Mouse (Mus musculus) cerebellum, adult 11-12 months (tissue): Measurements from ENCODE around the gene Gm13090.

Source experiments
- DNase-seq: peaks from one replicate; pipeline ENCODE4 v3.0.0; 2022

The Gm13090 gene

DNA sequence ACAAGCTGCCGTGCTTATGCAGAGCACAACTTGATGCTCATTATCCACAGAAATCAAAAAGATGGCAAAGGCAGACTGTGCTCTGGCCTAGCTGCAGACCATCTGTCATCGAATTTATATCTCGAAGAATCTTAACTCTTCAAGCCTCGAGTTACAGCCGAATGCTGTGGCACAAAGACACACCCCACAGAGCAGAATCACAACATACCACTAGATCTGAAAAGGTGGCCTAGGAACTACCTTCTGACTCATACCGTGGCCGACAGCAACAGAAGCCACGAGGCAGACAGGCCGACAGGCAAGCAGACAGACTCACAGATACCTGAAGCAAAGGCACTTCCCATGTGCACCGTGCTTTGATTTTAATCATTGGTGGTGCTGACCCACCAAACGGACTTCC, 14.3 kb downstream of the Gm13090 start:
- no peak for DNase-seq

GRCm38 (mm10) chr4:151104147-151104546, 14.8 kb downstream of the Gm13090 start:
- no peak for DNase-seq

GRCm38 (mm10) chr4:151105886-151106285, 16.5 kb downstream of the Gm13090 start:
- no peak for DNase-seq

DNA sequence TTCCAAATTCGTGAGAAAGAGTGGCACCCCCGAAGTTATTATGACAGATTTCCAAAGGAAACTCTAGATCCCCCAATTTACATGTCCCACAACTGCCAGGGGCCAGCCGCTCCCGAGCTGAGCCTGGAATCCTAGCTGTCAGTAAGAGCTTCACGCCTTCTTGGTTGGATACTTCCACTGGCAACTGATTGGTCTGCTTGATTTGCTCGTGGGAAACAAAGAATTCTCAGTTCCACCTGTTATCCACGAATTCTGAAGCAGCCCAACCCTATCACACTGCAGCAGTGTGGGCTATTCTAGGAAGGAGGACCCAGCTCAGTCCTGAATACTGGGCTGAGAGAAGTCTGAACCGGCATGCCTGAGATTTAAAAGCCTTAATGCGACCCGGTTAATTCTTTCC, 17.1 kb downstream of the Gm13090 start:
- DNase-seq = no peak

DNA sequence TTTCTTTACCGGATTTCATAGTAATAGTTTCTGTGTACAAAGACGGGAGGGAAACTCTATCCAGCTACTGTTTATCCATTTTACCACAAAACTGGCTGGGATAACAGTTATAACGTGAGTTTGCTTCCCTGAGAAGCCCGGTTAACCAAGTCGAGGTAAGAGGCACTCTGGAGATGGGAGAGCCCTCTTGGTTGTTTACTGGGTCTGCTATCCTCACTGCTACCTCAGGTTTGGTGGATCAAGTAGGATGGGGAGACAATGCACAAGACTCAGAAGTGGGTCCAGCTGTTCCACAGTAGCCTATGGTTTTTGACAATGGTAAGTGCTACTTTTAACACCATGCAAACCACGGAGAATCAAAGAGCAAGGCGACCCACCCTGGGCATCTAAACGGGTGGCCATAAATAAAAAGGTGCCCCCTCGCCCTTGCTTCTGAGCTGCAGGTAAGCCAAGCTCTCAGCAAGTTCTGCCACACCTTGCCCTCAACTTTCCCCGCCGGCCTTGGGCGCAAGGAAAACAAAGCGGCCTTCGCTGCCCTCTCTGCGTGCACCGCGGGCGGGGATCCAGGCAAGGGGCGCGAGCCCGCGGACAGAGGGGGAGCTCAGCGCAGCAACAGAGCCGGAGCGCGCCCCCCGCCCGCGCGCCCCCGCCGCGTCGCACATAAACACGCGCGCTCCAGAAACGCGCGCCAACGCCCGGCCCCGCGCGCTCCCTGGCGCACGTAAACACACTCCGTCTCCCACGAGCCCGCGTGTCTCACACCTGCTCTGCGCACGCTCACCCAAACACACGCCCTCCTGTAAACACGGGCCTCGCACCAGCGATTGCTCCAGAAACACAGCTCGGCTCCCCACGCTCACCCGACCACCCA, 18.0 kb downstream of the Gm13090 start:
- DNase-seq = peak; percentile 78

DNA sequence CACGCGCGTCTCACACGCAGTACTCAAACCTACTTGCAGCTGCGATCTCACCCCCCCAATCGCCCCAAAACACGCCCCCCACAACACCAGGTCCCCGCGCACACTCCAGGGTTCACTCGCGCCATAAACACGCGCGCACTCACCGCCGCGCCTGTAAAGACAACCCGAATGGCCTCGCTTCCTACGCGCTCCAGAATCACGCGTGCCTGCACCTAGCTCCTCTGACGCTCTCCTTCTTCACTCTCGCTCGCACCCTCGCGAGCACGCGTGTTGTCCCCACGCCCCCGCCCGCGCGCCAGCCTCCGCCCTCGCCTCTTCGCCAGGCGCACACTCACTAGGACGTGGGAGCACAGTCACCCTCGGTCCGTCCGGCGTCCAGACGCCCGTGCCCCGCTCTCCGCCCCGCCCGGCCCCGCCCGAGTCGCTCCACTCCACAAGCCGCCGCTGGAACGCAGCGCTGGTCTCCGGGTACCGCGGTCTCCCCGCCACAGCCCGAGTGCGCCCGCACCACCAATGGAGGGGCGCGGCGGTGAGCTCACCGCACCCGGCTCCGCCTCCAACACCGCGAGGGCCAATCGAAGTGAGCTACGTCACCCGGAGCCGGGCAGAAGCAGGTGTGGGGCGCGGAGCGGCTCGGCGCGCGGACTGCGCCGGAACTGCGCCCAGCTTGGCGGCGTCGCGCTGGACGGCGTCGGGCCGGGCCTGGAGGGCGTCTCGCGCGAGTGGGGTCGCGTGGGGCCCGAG, 18.8 kb downstream of the Gm13090 start:
- peak; percentile 93 for DNase-seq

DNA sequence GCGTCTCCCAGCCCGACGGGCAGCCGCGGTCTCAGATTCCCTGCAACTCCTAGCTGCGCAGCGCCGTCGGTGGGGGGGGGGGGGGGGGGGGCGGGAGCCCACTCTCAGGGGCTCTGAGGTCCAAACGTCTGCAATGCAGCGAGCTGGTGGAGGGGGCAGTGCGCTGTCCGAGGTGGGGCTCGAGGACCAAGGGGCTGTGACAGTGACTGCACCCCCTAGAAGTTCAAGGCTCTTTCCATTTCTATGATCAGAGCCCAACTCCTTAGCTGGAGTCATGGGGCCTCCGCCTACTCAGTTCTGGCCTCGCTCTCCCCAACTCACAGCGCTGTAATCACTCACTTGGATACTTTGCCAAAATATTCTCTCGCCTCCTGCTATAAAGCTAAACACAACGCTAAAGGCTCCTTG, 19.5 kb downstream of the Gm13090 start:
- no peak for DNase-seq

DNA sequence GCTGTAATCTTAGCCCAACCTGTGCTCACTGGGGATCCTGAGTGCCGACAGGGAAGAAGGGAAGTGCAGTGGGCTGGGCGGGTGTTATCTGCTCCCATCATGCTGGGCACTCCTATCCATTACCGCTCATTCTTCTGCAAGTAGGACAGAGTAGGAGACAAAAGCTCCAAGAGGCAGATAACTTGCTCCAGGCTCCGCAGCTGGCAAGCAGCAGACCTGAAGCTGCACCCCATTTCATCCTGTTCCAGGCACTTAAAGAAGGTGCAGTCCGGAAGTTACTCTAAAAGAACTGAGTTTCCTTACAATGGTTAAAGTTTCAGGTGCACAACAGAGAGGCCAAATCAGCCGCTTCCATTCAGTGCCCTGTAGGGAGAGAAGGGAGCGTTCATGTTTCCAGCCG, 21.9 kb downstream of the Gm13090 start:
- no peak for DNase-seq

DNA sequence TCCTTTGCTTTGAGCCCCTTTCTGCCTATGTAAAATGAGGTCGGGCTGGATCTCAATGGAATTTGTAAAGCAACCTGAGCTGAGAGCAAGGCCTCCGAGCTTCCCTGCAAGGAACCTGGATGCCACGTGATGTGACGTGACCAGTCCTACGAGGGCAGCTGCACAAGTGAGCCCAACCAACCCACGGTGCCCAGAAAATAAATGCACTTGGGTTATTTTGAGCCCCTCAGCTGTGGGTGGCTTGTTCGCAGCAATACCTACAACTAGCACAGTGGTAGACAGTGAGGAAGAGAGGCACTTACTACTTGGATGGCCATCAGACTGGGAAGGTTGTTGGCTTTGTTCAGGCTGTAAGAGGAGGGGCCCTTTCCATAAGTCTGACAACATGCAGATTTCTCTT, 25.2 kb downstream of the Gm13090 start:
- DNase-seq = no peak

DNA sequence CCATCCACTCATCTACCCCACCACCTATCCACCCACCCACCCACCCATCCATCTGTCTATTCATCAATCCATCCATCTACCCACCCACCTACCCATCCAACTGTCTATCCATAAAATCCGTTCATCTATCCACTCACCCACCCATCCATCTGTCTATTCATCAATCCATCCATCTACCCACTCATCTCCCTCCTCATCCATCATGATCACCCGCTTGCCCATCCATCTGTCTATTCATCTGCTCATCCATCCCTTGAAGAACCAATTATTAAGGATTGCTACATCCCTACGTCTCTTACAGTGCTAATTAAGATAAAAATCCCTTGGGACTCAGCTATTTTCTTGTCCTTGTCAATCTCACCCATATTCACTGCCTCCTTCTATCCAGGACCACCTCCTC, 29.5 kb downstream of the Gm13090 start:
- no peak for DNase-seq

DNA sequence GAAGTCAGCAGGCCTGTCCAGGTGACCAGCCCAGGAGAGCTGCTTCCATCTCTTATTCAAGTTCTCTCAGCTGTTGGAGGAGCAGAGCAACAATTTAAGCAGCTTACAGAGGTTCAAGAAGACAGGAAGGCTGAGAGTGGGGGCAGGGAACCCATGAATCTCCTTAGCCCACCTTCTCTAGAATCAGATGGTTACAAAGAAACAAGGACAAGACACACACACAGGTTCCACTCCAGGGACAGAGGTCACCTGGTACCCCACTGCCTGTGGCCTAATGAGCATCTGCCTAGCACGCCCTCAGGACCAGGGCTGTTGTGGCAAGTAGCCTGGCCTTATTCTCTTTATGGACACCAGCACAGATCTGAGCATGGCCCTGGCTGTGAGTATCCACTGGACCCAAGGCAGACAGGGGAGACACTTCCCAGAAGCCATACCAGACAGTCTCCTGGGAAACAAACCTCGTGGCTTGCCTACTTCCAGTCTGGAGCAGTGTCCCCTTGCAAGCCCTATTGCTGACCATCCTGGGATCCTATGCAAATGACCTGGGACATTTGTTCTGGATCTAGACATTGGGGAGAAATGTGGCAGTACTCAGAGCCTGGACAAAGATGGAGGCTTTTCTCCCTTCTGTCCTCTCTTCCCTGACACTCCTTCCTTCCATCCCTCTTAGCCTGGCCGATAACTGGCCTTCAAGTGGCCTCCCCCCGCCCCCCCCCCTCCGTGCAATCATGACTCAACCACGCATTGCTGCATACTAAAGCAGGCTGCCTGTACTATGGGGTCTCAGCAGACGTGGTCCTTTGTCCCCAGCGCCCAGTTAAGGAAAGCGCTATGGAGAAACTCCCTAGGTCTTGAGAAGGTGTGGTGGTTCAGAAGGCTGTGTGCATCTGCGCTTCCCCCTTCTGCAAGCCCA, 38.5 kb downstream of the Gm13090 start:
- DNase-seq = no peak

- DNase-seq = peak; percentile 91
These were observed 39.5 kb downstream of the Gm13090 start for GRCm38 (mm10) chr4:151128641-151129541.

DNA sequence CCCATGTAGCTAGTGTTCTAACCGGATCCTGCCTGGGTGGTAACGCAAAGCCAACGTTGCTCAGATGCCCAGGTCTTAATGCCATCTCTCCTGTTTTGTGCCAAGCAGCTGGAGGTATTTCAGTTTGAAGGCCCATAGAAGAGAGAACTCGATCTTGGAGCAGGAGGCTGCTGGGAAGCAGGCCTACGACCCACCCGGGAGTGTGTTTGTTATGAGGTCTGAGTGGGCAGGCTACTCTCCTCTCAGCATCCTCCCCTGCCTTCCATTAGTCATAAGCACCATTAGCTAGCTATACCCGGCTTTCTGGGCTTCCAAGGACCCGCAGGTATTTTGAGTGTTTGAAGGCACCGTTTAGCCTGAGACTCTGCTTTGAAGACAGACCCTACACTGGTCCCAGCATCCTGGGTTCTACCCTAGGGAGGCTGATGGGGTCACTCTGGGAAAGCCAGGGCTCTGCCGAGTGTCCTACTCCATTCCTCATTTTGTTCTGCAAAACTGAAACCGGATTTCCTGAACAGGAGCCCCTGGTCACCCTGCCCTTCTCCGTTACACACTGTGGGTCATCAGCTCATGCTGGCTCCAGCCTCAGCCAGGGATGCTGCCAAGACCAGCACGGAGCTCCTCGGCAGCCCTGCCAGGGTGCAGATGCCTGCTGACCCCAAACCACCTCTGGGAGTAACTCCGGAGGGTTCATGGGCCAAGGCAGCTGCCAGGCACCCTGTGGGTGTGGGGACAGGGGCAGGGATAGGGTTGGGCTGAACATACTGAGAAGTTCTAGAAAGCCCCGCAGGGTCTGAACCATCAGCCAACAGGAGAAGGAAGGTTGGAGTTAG, 40.6 kb downstream of the Gm13090 start:
- peak; percentile 68 for DNase-seq

GRCm38 (mm10) chr4:151130756-151131490, 41.6 kb downstream of the Gm13090 start:
- peak; percentile 49 for DNase-seq

DNA sequence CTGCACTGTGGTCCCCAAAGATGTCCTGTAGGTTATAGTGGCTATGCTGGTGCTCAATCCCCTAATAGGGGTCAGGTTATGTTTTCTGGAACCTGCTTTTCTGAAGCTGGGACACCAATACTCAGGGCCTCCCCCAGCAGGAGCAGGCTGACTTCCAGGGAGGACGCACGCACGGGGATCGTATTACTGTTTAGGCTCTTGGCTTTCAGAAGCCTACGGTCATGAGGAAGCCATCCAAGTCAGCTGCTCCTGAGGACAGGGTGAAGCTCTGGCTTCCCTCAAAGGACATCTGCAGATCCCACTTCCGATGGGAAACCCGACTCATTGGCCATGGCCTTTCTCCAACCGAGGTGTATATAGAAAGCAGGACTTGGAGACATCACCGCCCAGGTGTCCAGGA, 43.1 kb downstream of the Gm13090 start:
- no peak for DNase-seq

DNA sequence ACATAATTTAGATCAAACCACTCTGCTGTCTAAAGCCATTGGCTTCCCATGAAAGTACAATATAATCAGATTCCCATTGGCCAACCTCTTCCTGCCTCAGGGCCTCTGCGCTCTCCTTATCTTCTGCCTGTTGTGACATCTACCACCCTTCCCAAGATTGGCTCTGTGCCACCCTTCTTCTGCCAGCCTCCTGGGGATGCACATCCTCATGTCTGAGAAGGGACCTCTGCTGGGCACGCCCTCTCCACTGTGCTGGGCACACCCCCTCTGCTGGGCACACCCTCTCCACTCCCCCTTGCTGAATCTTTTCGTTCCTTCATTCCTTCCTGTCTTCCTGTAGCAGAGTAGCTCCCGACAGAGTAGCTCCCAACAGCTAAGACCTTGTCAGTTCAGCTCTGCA, 44.4 kb downstream of the Gm13090 start:
- DNase-seq = no peak

GRCm38 (mm10) chr4:151135491-151135890, 46.1 kb downstream of the Gm13090 start:
- DNase-seq = peak; percentile 56

GRCm38 (mm10) chr4:151137701-151138100, 48.3 kb downstream of the Gm13090 start:
- peak; percentile 61 for DNase-seq

DNA sequence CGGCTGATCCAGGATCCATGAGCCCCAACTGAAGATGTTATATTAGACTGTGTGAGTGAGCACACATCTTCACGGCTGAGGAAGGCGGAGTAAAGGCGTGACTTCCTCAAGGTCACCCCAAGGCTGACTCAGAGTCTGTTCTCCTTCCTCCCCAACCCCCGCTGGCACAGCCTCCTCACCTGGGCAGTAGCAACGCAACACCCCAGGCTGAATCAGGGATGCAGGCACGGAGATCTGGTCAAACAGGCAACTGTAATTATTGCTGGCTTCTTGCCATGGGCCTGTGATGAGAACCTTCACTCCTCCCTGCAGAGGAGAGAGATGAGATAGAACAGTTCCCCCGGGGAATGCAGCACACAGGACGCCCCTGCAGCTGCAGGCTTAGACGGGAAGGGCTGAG, 48.8 kb downstream of the Gm13090 start:
- DNase-seq = peak; percentile 79

DNA sequence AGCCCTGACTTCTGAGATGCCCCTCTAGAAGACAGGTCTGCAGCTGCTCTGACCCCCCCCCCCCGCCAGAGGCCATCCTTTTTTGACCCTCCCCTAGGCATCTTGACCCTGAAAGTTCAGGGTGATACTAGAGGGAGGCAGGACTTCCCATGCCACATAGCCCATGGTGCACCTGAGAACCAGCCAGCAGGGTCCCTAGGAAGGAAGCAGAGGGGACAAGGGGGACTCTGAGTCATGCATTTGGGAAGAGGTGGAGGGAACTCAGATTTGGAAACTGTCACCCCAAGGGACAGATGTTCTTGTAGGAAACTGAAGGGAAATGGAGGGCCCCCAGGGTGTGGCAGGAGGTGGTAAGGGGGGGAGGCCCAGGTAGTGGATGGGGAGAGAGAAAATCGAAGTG, 49.2 kb downstream of the Gm13090 start:
- DNase-seq = no peak
